Mouse (Mus musculus) stomach, embryonic 16.5 days (tissue): Measurements from ENCODE around the gene Slc25a26. TPM values are rescaled to one million over a fixed set of nuclear protein-coding genes. Genes with fewer than 3 reads are reported as not detected.

ENCODE experiments used
- ATAC-seq: fragments of 200-750 bp; cut with Nextera tagmentation; 2 replicates; pipeline ENCODE4 v1.8.0; 2017; ENCODE audit warnings: moderate number of reproducible peaks, moderate TSS enrichment; ENCODE audit not compliant: insufficient read depth, low FRiP score
- H3K27ac ChIP-seq: fragments of 300-500 bp; sonication (generic); 2 replicates; pipeline ENCODE4 v1.5.1; 2014; ENCODE audit warnings: low read length
- H3K27me3 ChIP-seq: fragments of 300-500 bp; sonication (generic); 2 replicates; pipeline ENCODE4 v1.6.1; 2014; ENCODE audit warnings: low read length, control low read depth, mixed read lengths; ENCODE audit not compliant: control insufficient read depth, insufficient read depth
- H3K36me3 ChIP-seq: fragments of 300-500 bp; sonication (generic); 2 replicates; pipeline ENCODE4 v1.6.1; 2014; ENCODE audit warnings: low read length; ENCODE audit not compliant: control insufficient read depth, insufficient read depth
- H3K4me1 ChIP-seq: fragments of 300-500 bp; sonication (generic); 2 replicates; pipeline ENCODE4 v1.6.1; 2014; ENCODE audit warnings: low read length, control low read depth, mixed read lengths; ENCODE audit not compliant: control insufficient read depth, insufficient read depth
- H3K4me2 ChIP-seq: fragments of 300-500 bp; sonication (generic); 2 replicates; pipeline ENCODE4 v1.6.1; 2014; ENCODE audit warnings: low read depth, low read length, mixed read lengths
- H3K4me3 ChIP-seq: fragments of 300-500 bp; sonication (generic); replicated peaks from 2 replicates; pipeline ENCODE4 v1.5.1; 2014; ENCODE audit warnings: mild to moderate bottlenecking, low read length
- H3K9ac ChIP-seq: fragments of 300-500 bp; sonication (generic); 2 replicates; pipeline ENCODE4 v1.6.1; 2014; ENCODE audit warnings: low read length
- H3K9me3 ChIP-seq: fragments of 300-500 bp; sonication (generic); replicated peaks from 2 replicates; pipeline ENCODE4 v1.6.1; 2016; ENCODE audit warnings: low read length, control low read depth; ENCODE audit not compliant: control insufficient read depth
- WGBS: fragments of 180-500 bp; shearing (Covaris S2); extraction: QIAGEN DNeasy Blood & Tissue Kit; methylation state at CpG from one replicate; pipeline ENCODE4 v1.1.7; 2014; 5-methylcytosine and 5-hydroxymethylcytosine counted together
- polyA plus RNA-seq: library from polyadenylated mRNA; unstranded; fragments of >200 nt; fragmentation: Nextera tagmentation; extraction: Ambion mirVana; gene quantifications from 2 replicates; pipeline ENCODE4 v1.2.1, GENCODE M21; 2015

The Slc25a26 gene
- polyA plus RNA-seq, result 7.8 and 8.2 TPM in 2 replicates

GRCm38 (mm10) chr6:94499897-94500623, at the start of gene Slc25a26:
TSS of gene Slc25a26 (plus strand) at chr6:94500331.
- Histone ChIP-seq H3K27ac (peak within 1 kb of the TSS; percentile 60), H3K9ac (peak within 1 kb of the TSS; percentile 79), H3K4me3 (peak within 1 kb of the TSS; percentile 96), H3K9me3 (no peaks in the 10 kb centered on the region), H3K4me2 (peak within 1 kb of the TSS; percentile 95), H3K4me1 (peaks cover 6% of the 10 kb centered on the region; the same call in 1 of the 2 replicates), H3K27me3 (no peaks in the 10 kb centered on the region), H3K36me3 (no peaks in the 10 kb centered on the region)
- ATAC-seq, result peak; percentile 96
- WGBS, result under 1% methylated on average over 37 of the region's 37 CpGs

- 18% methylated on average over 12 of the region's 12 CpGs for WGBS
- Histone ChIP-seq H3K4me2 (peak overlapping the region; percentile 36; the same call in 1 of the 2 replicates), H3K9ac (no peak overlapping the region), H3K27ac (no peak overlapping the region), H3K4me1 (no peaks in the 10 kb centered on the region), H3K36me3 (no peaks in the 10 kb centered on the region), H3K9me3 (no peaks in the 10 kb centered on the region), H3K4me3 (no peak overlapping the region), H3K27me3 (no peaks in the 10 kb centered on the region)
- ATAC-seq, result peak; percentile 58; the same call in 1 of the 2 replicates
These were observed 35.9 kb upstream of the Slc25a26 start for GRCm38 (mm10) chr6:94464037-94464891.

GRCm38 (mm10) chr6:94466508-94467205, 33.5 kb upstream of the Slc25a26 start:
- H3K36me3 ChIP-seq, result no peaks in the 10 kb centered on the region
- no peak overlapping the region for H3K9ac ChIP-seq
- H3K4me3 ChIP-seq, result no peak overlapping the region
- ATAC-seq, result no peak
- no peaks in the 10 kb centered on the region for H3K4me1 ChIP-seq
- no peaks in the 10 kb centered on the region for H3K27me3 ChIP-seq
- no peaks in the 10 kb centered on the region for H3K9me3 ChIP-seq
- H3K27ac ChIP-seq, result no peak overlapping the region
- 30% methylated on average over 5 of the region's 5 CpGs for WGBS
- no peak overlapping the region for H3K4me2 ChIP-seq

- H3K9ac ChIP-seq, result no peak overlapping the region
- H3K27me3 ChIP-seq, result no peaks in the 10 kb centered on the region
- H3K36me3 ChIP-seq, result no peaks in the 10 kb centered on the region
- H3K9me3 ChIP-seq, result no peaks in the 10 kb centered on the region
- H3K27ac ChIP-seq, result no peak overlapping the region
- WGBS, result 60% methylated on average over 2 of the region's 2 CpGs
- H3K4me1 ChIP-seq, result no peaks in the 10 kb centered on the region
- H3K4me3 ChIP-seq, result no peak overlapping the region
- H3K4me2 ChIP-seq, result no peak overlapping the region
- ATAC-seq, result no peak
These were observed 7.4 kb upstream of the Slc25a26 start for GRCm38 (mm10) chr6:94492739-94493138.

- no peak for ATAC-seq
- H3K27ac ChIP-seq, result no peak overlapping the region
- no peak overlapping the region for H3K9ac ChIP-seq
- no peak overlapping the region for H3K4me2 ChIP-seq
- H3K4me3 ChIP-seq, result no peak overlapping the region
- WGBS, result 45% methylated on average over 6 of the region's 6 CpGs
- no peaks in the 10 kb centered on the region for H3K27me3 ChIP-seq
- H3K9me3 ChIP-seq, result no peaks in the 10 kb centered on the region
- H3K36me3 ChIP-seq, result no peaks in the 10 kb centered on the region
- peaks cover 6% of the 10 kb centered on the region; the same call in 1 of the 2 replicates for H3K4me1 ChIP-seq
These were observed 3.8 kb downstream of the Slc25a26 start for GRCm38 (mm10) chr6:94503963-94504362.

- no peak overlapping the region for H3K4me2 ChIP-seq
- H3K4me1 ChIP-seq, result no peaks in the 10 kb centered on the region
- H3K9ac ChIP-seq, result no peak overlapping the region
- no peaks in the 10 kb centered on the region for H3K9me3 ChIP-seq
- H3K36me3 ChIP-seq, result 0 out of 2 replicates have a peak, but pooled peaks cover 3% of the 10 kb centered on the region
- ATAC-seq, result no peak
- no peak overlapping the region for H3K27ac ChIP-seq
- H3K4me3 ChIP-seq, result no peak overlapping the region
- WGBS, result 83% methylated on average over 6 of the region's 6 CpGs
- no peaks in the 10 kb centered on the region for H3K27me3 ChIP-seq
These were observed 7.8 kb downstream of the Slc25a26 start for GRCm38 (mm10) chr6:94507921-94508320.

- Histone ChIP-seq H3K4me2 (no peak overlapping the region), H3K4me1 (no peaks in the 10 kb centered on the region), H3K27ac (no peak overlapping the region), H3K9ac (no peak overlapping the region), H3K36me3 (0 out of 2 replicates have a peak, but pooled peaks cover 3% of the 10 kb centered on the region), H3K9me3 (no peaks in the 10 kb centered on the region), H3K27me3 (no peaks in the 10 kb centered on the region), H3K4me3 (no peak overlapping the region)
- no peak for ATAC-seq
- 64% methylated on average over 2 of the region's 2 CpGs for WGBS
These were observed 8.7 kb downstream of the Slc25a26 start for GRCm38 (mm10) chr6:94508807-94509206.

GRCm38 (mm10) chr6:94509220-94509619, 9.1 kb downstream of the Slc25a26 start:
- H3K9ac ChIP-seq, result no peak overlapping the region
- no peak for ATAC-seq
- no peak overlapping the region for H3K27ac ChIP-seq
- no peak overlapping the region for H3K4me3 ChIP-seq
- no peaks in the 10 kb centered on the region for H3K4me1 ChIP-seq
- no peaks in the 10 kb centered on the region for H3K27me3 ChIP-seq
- no peak overlapping the region for H3K4me2 ChIP-seq
- H3K36me3 ChIP-seq, result 0 out of 2 replicates have a peak, but pooled peaks cover 3% of the 10 kb centered on the region
- no peaks in the 10 kb centered on the region for H3K9me3 ChIP-seq
- 77% methylated on average over 6 of the region's 6 CpGs for WGBS
